Mouse (Mus musculus): ENCODE data around the gene Gtf3c4.

- TF ChIP-seq CTCF (IDR thresholded peaks at IDR 0.05; ENCODE audit: borderline replicate concordance, extremely low read depth, insufficient read depth, insufficient read length) (no peak), POLR2A (IDR thresholded peaks at IDR 0.05; ENCODE audit: borderline replicate concordance, extremely low read depth, insufficient read depth, insufficient read length, poor library complexity, severe bottlenecking) (no peak)
Observed at GRCm38 (mm10) chr2:28781310-28781709, 58.9 kb downstream of the Gtf3c4 start.

Measured in brain, embryonic 14.5 days (tissue).